Mouse (Mus musculus) hindbrain, embryonic 15.5 days (tissue): ENCODE data around the gene Rnase12. TPM values are rescaled to one million over a fixed set of nuclear protein-coding genes. Genes with fewer than 3 reads are reported as not detected.
"Not testable (repeated sequence)": the region's sequence is repeated elsewhere in the genome, so short reads cannot be mapped to it uniquely, and the experiment has no call there.

ENCODE experiments used
- ATAC-seq: fragments of 200-750 bp; cut with Nextera tagmentation; 2 replicates; pipeline ENCODE4 v1.8.0; 2017; ENCODE audit warnings: low read depth, moderate number of reproducible peaks, moderate TSS enrichment; ENCODE audit not compliant: low FRiP score
- H3K27ac ChIP-seq: fragments of 300-500 bp; sonication (generic); replicated peaks from 2 replicates; pipeline ENCODE4 v1.5.1; 2015; ENCODE audit warnings: mild to moderate bottlenecking, inconsistent platforms
- H3K27me3 ChIP-seq: fragments of 300-500 bp; sonication (generic); 2 replicates; pipeline ENCODE4 v1.6.1; 2015; ENCODE audit warnings: control low read depth, inconsistent platforms
- H3K36me3 ChIP-seq: fragments of 300-500 bp; sonication (generic); 2 replicates; pipeline ENCODE4 v1.6.1; 2015; ENCODE audit warnings: control low read depth, inconsistent platforms
- H3K4me1 ChIP-seq: fragments of 300-500 bp; sonication (generic); replicated peaks from 2 replicates; pipeline ENCODE4 v1.6.1; 2015; ENCODE audit warnings: control low read depth, inconsistent platforms
- H3K4me2 ChIP-seq: fragments of 300-500 bp; sonication (generic); 2 replicates; pipeline ENCODE4 v1.6.1; 2015; ENCODE audit warnings: moderate library complexity, mild to moderate bottlenecking, inconsistent platforms
- H3K4me3 ChIP-seq: fragments of 300-500 bp; sonication (generic); 2 replicates; pipeline ENCODE4 v1.5.1; 2015; ENCODE audit warnings: mild to moderate bottlenecking, inconsistent platforms
- H3K9ac ChIP-seq: fragments of 300-500 bp; sonication (generic); 2 replicates; pipeline ENCODE4 v1.6.1; 2015; ENCODE audit warnings: inconsistent platforms
- H3K9me3 ChIP-seq: fragments of 300-500 bp; sonication (generic); 2 replicates; pipeline ENCODE4 v1.6.1; 2016; ENCODE audit warnings: control low read depth, inconsistent platforms
- WGBS: fragments of 180-500 bp; shearing (Covaris S2); methylation state at CpG from one replicate; pipeline ENCODE4 v1.1.7; 2015; 5-methylcytosine and 5-hydroxymethylcytosine counted together
- polyA plus RNA-seq: library from polyadenylated mRNA; unstranded; fragments of >200 nt; fragmentation: Nextera tagmentation; extraction: Ambion mirVana; gene quantifications from 2 replicates; pipeline ENCODE4 v1.2.1, GENCODE M21; 2015

The Rnase12 gene
- polyA plus RNA-seq: not detected in 2 replicates

- H3K4me2 ChIP-seq: no peak within 1 kb of the TSS
- H3K27me3 ChIP-seq: no peaks in the 10 kb centered on the region
- WGBS: 75% methylated on average over 9 of the region's 9 CpGs
- H3K9ac ChIP-seq: no peak within 1 kb of the TSS
- no peak for ATAC-seq
- H3K36me3 ChIP-seq: no peaks in the 10 kb centered on the region
- no peaks in the 10 kb centered on the region; the same call in 1 of the 2 replicates for H3K4me1 ChIP-seq
- H3K4me3 ChIP-seq: no peak within 1 kb of the TSS
- no peak within 1 kb of the TSS for H3K27ac ChIP-seq
- H3K9me3 ChIP-seq: no peaks in the 10 kb centered on the region
Measured at GRCm38 (mm10) chr14:51057401-51057831, at the start of gene Rnase12. Rnase12 (minus strand) TSS chr14:51057661.

- no peak for ATAC-seq
- no peak overlapping the region for H3K9ac ChIP-seq
- 0 out of 2 replicates have a peak, but pooled peaks cover 3% of the 10 kb centered on the region for H3K36me3 ChIP-seq
- no peaks in the 10 kb centered on the region for H3K9me3 ChIP-seq
- no peak overlapping the region for H3K4me2 ChIP-seq
- no peaks in the 10 kb centered on the region for H3K27me3 ChIP-seq
- H3K4me1 ChIP-seq: no peaks in the 10 kb centered on the region
- H3K27ac ChIP-seq: no peak overlapping the region
- H3K4me3 ChIP-seq: no peak overlapping the region
Measured at GRCm38 (mm10) chr14:51106449-51106967, 49.0 kb upstream of the Rnase12 start.

DNA sequence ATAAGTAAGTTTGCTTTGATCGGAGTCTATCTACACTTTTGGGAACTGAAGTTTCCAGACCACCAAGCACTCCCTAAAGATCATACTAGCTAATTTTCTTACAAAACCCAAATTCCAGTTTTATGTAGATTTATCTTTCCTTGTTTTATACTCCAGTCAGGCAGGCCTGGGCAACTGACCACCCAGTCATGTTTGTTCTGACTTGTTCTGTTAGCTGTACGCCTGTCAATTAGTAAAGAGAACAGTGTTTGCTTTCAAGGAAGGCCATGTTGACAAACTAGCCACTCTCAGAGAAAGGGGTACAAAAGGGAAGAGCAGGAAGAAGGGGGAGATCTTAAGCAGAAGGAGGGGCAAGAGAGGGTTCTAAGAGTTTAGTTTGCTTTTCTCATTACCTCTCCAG is 46.9 kb upstream of the Rnase12 start:
- Histone ChIP-seq H3K9me3 (no peaks in the 10 kb centered on the region), H3K27me3 (no peaks in the 10 kb centered on the region), H3K36me3 (0 out of 2 replicates have a peak, but pooled peaks cover 3% of the 10 kb centered on the region), H3K4me3 (no peak overlapping the region), H3K4me2 (no peak overlapping the region), H3K9ac (no peak overlapping the region), H3K4me1 (no peaks in the 10 kb centered on the region), H3K27ac (no peak overlapping the region)
- no peak for ATAC-seq
- WGBS: 91% methylated on average over 2 of the region's 2 CpGs

- no peak overlapping the region for H3K4me2 ChIP-seq
- no peak overlapping the region for H3K4me3 ChIP-seq
- ATAC-seq: peak; percentile 43; the same call in 1 of the 2 replicates
- H3K9ac ChIP-seq: no peak overlapping the region
- WGBS: 59% methylated on average over 3 of the region's 3 CpGs
- 0 out of 2 replicates have a peak, but pooled peaks cover 3% of the 10 kb centered on the region for H3K36me3 ChIP-seq
- no peak overlapping the region for H3K27ac ChIP-seq
- no peaks in the 10 kb centered on the region for H3K4me1 ChIP-seq
- H3K9me3 ChIP-seq: no peaks in the 10 kb centered on the region
- no peaks in the 10 kb centered on the region for H3K27me3 ChIP-seq
Measured at GRCm38 (mm10) chr14:51103217-51103616, 45.8 kb upstream of the Rnase12 start.

GRCm38 (mm10) chr14:51101284-51101683 is 43.8 kb upstream of the Rnase12 start:
- no peak overlapping the region for H3K9ac ChIP-seq
- no peaks in the 10 kb centered on the region for H3K9me3 ChIP-seq
- H3K4me1 ChIP-seq: no peaks in the 10 kb centered on the region
- ATAC-seq: no peak
- H3K36me3 ChIP-seq: 0 out of 2 replicates have a peak, but pooled peaks cover 3% of the 10 kb centered on the region
- 78% methylated on average over 9 of the region's 9 CpGs for WGBS
- no peak overlapping the region for H3K4me2 ChIP-seq
- H3K27ac ChIP-seq: no peak overlapping the region
- H3K27me3 ChIP-seq: no peaks in the 10 kb centered on the region
- H3K4me3 ChIP-seq: no peak overlapping the region

- Histone ChIP-seq H3K4me3 (no peak overlapping the region), H3K27me3 (no peaks in the 10 kb centered on the region), H3K36me3 (no peaks in the 10 kb centered on the region), H3K9ac (no peak overlapping the region), H3K27ac (no peak overlapping the region), H3K4me1 (no peaks in the 10 kb centered on the region), H3K9me3 (no peaks in the 10 kb centered on the region), H3K4me2 (no peak overlapping the region)
- 98% methylated on average over 11 of the region's 11 CpGs for WGBS
- no peak for ATAC-seq
Measured at GRCm38 (mm10) chr14:51098921-51099320, 41.5 kb upstream of the Rnase12 start.

DNA sequence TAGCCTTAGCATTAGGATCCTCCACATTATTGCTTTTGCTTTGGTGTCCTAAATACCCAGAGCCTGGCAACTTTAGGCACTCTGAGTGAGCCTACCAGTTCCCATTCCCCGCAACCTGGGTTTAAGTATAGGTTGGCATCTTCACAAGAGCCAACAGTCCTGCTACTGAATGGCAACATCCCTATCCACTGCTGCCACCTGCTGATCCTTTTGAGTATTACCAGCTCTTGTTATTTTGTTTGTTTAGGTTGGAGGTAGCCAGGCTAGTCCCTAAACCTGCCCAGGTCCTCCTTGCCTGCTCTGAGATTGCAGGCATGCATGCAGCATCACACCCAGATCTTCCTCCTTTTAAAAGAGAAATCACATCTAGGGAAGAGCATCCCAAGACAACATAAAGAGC is 40.8 kb upstream of the Rnase12 start:
- H3K27me3 ChIP-seq, H3K9ac ChIP-seq, H3K4me1 ChIP-seq, H3K4me3 ChIP-seq, H3K36me3 ChIP-seq, H3K27ac ChIP-seq, H3K4me2 ChIP-seq, H3K9me3 ChIP-seq: not testable (repeated sequence)
- WGBS: 30% methylated on average over 1 of the region's 1 CpGs
- ATAC-seq: peak; percentile 36; the same call in 1 of the 2 replicates

DNA sequence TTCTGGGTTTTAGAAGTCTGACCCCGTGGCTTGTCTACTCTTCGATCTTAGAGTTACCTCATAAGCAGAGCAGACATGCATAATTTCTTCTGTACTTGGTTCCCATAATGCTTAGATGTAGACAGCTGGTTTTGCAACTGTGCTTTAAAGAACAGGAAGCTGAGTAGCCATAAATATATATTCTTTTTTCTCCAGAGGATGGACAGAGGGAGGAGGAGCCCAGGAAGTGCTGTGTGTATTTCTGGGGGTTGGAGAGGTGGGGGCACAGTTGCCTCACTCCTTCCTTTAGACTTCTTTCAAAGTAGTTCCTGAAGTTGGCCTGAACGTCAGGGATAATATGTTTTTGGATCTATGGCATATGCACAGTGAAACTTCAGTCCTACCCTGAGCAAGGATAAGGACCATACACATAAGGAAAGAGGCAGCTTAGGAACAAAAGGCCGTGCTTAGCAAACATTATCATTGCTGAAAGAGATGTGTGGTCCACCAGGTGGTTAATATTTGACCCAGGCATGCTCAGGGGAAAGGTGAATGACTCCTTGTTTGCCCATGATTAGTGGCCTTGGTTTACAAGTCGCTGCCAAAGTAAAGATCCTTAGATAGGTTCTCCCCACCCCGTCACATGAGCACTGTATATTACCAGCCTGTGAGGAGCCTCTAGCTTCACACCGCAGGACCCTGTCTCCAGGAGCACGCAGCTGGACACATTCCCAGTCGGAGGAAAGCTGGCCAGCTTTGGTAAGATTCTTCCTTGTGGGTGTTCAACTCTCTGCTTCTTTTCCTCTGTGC is 38.5 kb upstream of the Rnase12 start:
- WGBS: 63% methylated on average over 9 of the region's 9 CpGs
- H3K27me3 ChIP-seq: no peaks in the 10 kb centered on the region
- H3K9ac ChIP-seq: no peak overlapping the region
- H3K4me2 ChIP-seq: no peak overlapping the region
- H3K4me1 ChIP-seq: peaks cover 7% of the 10 kb centered on the region; the same call in 1 of the 2 replicates
- no peak overlapping the region for H3K4me3 ChIP-seq
- H3K27ac ChIP-seq: no peak overlapping the region
- no peak for ATAC-seq
- no peaks in the 10 kb centered on the region for H3K36me3 ChIP-seq
- no peaks in the 10 kb centered on the region for H3K9me3 ChIP-seq

DNA sequence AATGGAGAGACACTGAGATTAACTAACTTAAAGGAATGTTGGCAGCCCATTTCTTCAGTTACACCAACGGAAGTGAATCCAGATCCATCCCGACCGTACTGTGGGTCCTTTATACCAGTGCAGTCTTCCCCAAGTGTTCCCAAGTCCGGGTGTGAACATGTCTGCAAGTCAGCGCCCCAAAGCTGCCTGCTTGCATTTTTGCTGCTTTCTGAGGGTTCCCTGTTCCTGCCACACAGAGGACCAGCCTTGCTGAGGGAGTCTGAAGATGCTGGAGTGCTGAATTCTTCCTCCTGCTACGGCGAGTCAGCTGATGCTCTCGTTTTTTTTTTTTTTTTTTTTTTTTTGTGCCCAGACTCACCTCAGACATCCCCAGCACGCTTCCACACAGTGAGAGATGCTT is 37.5 kb upstream of the Rnase12 start:
- no peak for ATAC-seq
- 77% methylated on average over 8 of the region's 9 CpGs for WGBS

DNA sequence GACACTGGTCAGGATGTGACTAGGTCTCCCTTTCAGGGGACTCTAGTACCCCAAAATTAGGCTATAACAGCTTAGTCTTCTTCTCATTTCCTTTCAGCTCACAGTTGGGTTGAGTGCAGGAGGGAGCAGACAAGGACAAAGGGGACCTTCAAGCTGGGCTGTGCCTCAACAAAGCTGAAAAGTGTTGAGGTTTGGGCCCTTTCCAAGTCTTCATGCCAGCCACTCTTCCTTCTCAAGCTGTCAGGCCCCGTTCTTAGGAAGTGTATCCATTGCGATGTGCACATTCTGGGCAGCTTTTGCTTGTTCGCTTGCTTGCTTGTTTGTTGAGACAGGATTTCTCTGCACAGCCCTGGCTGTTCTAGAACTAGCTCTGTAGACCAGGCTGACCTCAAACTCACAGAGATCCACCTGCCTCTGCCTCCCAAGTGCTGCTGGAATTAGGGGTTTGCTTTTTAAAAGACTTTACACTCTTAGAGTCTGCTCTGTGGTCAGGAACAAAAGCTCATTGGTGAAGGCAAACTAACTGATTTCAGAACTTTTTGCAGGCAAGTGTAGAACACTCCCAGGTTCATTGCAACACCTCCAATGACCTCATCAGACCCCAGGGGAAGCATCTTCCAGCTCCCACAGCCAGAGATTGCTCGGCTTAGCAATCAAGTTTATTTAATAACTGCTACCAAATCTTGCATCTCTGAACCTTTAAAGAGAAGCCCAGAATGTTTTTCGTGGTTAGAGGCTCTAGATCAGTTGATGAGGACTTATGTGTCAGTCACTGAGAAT is 36.8 kb upstream of the Rnase12 start:
- H3K36me3 ChIP-seq: no peaks in the 10 kb centered on the region
- H3K4me2 ChIP-seq: no peak overlapping the region
- H3K4me3 ChIP-seq: no peak overlapping the region
- peaks cover 7% of the 10 kb centered on the region; the same call in 1 of the 2 replicates for H3K4me1 ChIP-seq
- H3K27ac ChIP-seq: no peak overlapping the region
- H3K9me3 ChIP-seq: no peaks in the 10 kb centered on the region
- no peaks in the 10 kb centered on the region for H3K27me3 ChIP-seq
- 78% methylated on average over 5 of the region's 5 CpGs for WGBS
- no peak for ATAC-seq
- H3K9ac ChIP-seq: no peak overlapping the region

More for the DNA sequence above, 37.5 kb upstream of the Rnase12 start:
- Histone ChIP-seq H3K4me3 (no peak overlapping the region), H3K4me1 (peaks cover 7% of the 10 kb centered on the region; the same call in 1 of the 2 replicates), H3K4me2 (no peak overlapping the region), H3K27me3 (no peaks in the 10 kb centered on the region), H3K9me3 (no peaks in the 10 kb centered on the region), H3K27ac (no peak overlapping the region), H3K9ac (no peak overlapping the region), H3K36me3 (no peaks in the 10 kb centered on the region)

DNA sequence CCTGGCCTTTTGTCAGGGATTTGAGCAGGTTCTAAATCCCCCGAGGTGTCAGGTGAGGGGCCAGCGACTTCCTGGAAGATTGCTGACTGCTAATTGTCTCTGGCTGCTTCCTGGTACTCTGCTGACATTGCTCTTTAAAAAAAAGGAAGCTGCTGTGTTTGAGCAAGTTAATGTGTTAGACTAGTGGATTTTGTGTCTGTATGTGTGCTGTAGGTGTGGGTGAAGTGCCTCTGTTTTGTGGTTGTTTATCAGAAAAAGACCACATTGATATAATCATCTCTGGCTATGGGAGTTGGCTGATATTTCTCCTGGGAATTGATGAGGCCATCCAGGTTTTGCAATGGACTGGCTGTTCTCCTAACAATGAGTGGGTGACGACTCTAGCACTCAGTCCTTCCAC is 36.0 kb upstream of the Rnase12 start:
- H3K9me3 ChIP-seq: no peaks in the 10 kb centered on the region
- no peak overlapping the region for H3K4me2 ChIP-seq
- H3K4me1 ChIP-seq: peaks cover 7% of the 10 kb centered on the region; the same call in 1 of the 2 replicates
- H3K9ac ChIP-seq: no peak overlapping the region
- H3K36me3 ChIP-seq: no peaks in the 10 kb centered on the region
- no peak overlapping the region for H3K4me3 ChIP-seq
- 33% methylated on average over 3 of the region's 3 CpGs for WGBS
- H3K27ac ChIP-seq: no peak overlapping the region
- no peak for ATAC-seq
- H3K27me3 ChIP-seq: no peaks in the 10 kb centered on the region
